Mouse (Mus musculus): ENCODE results near the gene Tubg1.
"Not testable (repeated sequence)": the region's sequence is repeated elsewhere in the genome, so short reads cannot be mapped to it uniquely, and the experiment has no call there.

Gene Tubg1

DNA sequence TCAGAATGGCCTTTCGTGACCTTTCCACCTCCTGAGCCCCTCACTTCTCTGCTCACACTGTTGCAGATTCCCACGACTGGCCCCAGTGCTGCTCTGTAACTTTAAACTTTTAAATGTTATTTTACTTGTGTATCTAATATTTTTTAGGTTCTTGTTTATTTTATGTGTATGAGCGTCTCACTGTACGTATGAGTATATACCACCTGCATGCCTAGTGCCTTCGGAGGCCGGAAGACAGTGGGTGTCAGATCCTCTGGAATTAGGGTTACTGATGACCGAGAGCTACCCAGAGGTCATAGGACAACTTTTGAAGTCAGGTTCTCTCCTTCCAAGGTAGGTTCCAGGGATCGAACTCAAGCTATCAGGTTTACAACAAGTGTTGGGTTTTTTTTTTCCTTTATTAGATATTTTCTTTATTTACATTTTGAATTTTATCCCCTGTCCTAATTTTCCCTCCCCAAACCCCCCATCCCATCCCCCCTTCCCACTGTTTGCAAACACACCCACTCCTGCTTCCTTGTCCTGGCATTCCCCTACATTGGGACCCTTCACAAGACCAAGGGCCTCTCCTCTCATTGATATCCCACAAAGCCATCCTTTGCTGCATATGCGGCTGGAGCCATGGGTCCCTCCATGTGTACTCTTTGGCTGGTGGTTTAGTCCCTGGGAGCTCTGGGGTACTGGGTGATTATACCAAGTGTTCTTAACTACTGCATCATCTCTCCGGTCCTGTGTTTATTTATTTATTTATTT is 22.7 kb downstream of the Tubg1 start:
- DNase-seq = no peak

DNA sequence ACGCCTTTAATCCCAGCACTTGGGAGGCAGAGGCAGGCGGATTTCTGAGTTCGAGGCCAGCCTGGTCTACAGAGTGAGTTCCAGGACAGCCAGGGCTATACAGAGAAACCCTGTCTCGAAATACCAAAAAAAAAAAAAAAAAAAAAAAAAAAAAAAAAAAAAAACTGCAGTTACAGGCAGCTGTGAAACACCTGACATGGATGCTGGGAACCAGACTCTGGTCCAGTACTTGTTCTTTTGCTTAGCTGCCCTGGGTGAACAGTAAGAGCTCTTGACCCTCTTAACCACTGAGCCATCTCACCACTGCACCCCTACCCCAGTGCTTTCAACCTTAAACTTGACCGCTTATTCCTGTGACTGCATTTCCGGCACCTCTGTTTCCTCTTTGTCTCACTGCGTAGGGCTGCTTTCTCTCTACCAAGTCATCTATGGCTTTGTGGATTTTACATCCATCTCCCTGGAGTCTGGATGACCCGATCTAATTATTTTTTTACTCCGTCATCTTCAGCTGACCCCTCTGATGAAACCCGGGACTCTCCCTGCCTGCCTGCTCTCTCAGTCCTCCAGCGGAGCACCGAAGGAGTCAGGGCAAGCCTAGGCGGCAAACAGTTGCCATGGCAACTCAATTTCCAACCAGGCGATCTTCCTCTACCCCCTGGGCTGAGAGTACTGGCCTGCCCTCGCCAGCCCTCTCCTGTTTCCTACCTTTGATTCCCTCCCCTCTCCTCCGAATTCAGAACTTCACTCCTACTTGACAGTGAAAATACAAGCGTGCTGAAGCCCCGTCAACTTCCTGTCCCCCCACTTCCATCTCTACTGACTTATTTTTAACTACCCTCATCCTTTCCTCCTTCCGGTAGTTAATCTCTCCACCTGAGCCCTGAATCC is 23.8 kb downstream of the Tubg1 start:
- DNase-seq = peak; percentile 79

DNA sequence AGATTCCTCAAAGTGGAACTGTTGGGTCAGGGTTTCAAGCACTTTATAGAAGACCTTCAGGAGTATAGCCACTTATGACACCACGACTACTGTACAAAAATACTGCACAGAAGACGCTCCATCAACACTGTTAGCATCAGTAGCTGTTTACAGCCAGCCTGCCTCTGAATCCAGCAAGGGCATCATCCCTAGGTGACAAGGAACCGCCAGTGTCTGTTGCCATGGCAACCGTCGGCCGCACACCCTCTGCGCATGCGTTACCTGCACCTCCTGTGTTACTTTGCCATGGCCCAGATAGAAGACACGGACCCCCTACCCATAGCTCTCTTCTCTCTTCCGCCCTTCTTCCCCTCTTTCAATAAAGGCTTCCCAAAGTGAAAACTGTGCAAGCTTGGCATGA is 26.6 kb downstream of the Tubg1 start:
- peak; percentile 56 for DNase-seq

DNA sequence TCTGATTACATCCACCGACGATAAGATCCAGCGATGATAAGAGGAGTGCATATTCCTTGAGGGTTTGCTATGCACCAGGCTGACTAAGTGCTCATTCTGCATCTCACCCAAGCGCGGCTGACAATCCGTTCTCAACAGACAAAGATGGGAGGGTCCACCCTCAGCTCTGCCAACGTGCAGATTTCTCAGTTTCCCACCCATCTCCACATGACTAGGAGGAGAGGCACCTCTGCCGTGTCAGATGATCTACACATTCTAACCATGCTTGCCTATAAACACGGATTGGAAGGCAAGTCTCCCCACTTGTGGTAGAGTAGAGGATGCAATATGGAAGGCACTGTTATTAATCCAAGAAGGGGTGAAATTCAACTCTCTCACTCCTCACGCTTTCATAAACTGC is 29.0 kb downstream of the Tubg1 start:
- DNase-seq = no peak

DNA sequence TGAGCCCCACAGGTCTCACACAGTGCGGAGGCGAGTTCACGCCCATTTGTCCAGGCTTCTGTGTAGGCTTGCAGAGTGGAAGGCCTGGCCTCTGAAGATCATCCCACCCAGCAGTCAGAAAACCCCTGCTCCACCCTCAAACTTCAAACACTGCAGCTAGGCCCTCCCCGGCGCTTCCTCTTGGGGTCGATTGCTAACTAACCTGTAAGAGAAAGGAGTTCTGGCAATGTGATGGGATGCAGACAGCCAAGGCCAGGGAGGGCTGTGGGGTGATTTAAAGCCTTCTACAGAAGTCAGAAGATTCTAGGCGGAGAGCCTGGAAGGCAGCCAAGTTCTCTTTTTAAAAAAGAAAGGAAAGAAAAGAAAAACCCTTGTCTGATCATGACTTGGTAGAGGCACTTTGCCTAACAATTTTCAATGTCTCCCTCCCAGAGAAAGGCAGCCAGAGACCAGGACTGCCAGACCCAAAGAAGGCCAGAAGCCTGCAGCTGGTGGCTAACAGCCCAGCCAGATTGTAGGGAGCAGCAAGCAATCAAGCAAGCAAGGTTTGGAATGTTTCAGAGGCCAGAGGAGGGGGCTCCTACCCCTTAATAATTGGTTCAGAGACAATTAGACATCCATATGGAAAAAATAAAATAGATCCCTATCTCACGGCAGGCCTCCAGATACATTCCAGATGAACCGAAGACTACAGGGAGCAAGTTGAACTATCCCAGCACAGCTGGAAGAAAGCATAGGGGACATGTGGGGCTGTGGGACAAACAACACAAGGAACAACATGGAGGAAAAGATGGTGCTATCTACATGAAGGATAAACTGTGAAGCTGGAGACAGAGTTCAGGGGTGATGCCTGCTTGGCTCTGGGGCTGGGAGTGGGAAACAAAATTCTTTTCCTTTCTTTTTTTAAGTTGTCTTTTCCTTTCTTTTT is 29.7 kb downstream of the Tubg1 start:
- DNase-seq = peak; percentile 38

DNA sequence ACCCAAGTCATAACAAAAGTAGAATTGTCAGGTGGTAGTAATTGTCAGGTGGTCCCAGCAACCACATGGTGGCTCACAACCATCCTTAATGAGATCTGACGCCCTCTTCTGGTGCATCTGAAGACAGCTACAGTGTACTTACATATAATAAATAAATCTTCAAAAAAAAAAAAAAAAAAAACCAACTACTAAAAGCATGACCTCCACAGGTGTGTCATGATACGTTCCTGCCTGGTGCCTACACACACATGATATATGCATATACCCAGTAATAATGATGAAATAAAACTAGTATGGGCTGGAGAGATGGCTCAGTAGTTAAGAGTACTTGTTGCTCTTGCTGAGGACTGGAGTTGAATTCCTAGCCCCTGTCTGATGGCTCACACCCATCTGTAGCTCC is 31.3 kb downstream of the Tubg1 start:
- no peak for DNase-seq

DNA sequence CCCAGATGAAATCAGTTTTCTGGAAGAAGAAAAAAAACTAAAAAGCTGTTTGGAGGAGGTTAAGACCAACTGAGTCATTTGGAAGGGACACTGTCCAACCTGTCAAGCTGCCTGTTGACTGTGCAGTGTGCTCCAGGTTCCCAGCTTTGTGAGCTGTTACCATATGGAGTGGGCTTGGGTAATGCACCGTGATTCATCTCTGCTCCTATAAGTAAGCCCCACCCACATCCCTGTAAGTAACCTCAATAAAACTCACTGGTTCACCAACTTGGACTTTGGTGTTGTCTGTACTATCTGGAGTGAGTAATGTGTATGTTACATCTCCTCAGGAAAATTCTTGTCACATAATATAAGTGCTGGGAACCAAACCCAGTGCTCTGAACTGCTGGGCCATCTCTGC is 33.1 kb downstream of the Tubg1 start:
- no peak for DNase-seq

DNA sequence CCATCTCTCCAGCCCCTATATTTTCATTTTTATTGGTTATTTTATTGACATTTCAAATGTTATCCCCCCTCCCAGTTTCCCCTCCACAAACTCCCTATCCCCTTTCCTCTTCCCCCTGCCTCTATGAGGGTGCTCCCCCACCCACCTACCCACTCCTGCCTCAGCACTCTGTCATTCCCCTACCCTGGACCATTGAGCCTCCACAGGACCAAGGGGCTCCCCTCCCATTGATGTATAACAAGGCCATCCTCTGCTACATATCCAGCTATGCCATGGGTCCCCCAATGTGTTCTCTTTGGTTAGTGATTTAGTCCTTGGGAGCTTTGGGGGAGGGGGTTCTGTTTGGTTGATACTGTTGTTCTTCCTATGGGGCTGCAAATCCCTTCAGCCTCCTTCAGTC is 34.9 kb downstream of the Tubg1 start:
- no peak for DNase-seq

DNA sequence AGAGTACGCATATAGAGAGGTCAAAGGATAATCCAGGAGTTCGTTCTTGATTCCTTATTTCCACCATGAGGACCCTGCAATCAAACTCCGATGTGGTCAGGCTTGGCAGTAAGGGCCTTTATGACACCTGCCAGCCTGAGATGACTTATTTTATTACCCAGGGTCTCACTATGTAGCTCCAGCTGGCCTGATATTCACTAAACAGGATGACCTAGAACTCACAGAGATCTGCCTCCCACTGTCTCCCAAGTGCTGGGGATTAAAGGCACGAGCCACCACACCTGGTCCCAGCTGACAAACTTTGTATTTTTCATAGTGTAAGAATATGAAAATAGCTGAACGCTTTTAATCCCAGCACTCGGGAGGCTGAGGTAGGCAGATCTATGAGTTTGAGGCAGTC is 35.4 kb downstream of the Tubg1 start:
- DNase-seq = no peak

DNA sequence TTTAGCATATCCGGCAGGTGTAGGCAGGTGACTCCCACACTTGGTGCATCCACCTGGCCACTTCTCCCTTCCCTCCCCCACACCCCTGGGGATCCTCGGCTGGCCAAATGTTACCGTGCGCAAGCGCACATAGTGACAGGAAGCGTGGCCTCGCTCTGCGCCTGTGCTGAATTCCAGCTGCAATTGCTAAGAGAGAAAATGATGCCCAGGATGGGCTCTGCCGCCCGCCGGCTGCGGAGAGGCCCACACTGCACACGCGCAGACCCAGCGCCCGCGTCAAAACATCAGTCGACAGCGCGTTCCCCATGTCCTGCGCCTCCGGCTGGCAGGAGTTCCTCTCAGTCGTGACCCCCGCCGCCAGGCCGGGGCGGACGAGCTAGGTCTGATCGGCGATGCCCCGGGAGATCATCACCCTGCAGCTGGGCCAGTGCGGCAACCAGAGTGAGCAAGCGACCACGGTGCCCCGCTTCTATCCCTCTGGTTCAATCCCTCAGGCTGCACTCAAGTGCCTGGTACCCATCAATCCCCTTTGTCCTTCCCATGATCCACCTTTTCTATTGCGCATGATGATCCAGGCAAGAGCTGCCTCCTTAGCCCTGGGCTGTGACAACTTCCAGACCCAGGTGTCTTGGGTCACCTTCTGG is 36.1 kb downstream of the Tubg1 start, which contains the start of gene Tubg2:
Tubg2 (plus strand) TSS at position 180 of the 644 bp plus-strand sequence.
- peak; percentile 86 for DNase-seq

DNA sequence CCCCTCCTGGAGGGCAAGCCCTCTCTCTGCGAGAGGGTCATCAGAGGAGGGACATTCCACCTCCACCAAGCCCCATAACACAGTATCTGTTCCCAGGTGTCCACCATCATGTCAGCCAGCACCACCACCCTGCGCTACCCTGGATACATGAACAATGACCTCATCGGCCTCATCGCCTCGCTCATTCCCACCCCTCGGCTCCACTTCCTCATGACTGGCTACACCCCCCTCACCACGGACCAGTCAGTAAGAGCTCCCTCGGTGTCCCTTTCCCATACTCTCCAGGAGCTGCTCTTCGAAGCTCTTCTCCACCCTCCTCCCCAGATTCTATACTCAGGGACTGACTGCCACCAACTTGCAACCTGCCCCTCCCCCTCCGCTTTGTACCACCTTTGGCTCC is 40.4 kb downstream of the Tubg1 start:
- DNase-seq = not testable (repeated sequence)

DNA sequence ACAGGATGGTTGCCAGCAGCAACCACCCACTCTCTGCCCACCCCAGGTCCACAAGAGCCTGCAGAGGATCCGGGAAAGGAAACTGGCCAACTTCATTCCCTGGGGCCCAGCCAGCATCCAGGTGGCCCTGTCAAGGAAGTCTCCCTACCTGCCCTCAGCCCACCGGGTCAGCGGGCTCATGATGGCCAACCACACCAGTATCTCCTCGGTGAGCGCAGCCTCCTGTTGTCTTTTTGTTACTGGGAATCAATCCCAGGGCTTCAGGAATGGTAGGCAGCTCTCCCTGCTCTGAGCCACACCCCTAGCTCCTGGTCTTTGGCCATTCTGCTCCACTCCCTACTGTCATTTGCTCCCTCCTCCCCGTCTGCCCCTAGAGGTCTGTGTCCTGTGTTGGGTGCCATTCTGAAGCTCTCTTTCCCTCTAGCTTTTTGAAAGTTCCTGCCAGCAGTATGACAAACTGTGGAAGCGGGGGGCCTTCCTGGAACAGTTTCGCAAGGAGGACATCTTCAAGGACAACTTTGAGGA is 41.3 kb downstream of the Tubg1 start:
- DNase-seq = not testable (repeated sequence)

DNA sequence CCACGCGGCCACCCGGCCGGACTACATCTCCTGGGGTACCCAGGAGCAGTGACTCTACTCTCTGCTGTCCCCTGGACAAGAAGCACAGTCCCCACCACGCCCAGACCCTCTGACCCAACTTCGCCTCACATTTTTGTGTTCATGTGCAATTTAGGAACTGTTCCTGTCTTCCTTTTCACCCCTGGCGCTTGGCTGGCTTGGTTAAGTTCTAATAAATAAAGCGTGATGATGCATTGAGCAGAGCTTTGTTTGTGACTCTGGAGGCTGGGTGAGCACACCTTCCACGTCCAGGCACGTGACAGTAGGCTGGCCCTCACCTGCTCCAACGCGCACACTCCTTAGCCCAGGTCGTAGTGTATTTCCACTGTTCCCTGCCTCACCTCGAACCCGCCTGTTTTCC is 41.8 kb downstream of the Tubg1 start:
- no peak for DNase-seq

DNA sequence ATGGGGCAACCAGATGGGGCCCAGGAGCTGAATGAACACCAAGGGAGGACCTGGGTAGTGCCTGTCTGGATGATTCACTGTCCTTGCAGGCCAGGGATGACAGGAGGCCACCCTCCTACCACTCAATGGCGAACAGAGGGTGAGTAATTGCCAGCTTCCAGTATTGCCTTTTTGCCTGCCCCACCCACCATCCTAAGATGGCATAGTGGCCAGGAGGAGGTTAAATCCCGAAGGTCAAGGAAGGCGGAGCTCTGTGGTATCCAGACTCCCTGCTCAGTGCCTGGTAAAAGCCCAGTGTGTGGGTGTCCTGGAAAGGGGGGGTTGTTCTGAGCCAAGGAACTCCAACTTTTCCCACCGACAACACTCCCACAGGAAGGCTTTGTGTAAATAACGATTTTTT is 42.6 kb downstream of the Tubg1 start:
- DNase-seq = no peak

DNA sequence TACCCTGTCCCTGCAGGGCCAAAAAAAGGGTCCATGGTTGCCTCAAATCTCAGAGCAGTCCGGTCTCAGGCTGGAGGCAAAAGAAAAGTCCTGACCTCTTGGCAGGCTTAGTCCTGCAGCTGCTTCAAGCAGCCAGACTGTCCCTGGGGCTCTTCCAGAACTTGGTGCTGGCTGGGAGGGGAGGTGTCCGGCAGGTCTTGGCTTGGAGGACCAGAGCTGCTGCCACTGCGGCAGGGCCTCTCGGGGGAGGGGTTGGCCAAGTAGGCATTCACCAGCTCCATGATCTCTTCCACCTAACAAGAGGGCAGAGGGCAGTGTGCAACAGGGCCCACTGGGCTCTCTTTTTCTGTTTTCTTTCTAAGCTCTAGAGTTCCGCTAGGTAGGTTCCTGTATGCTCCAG is 43.0 kb downstream of the Tubg1 start:
- DNase-seq = no peak

DNA sequence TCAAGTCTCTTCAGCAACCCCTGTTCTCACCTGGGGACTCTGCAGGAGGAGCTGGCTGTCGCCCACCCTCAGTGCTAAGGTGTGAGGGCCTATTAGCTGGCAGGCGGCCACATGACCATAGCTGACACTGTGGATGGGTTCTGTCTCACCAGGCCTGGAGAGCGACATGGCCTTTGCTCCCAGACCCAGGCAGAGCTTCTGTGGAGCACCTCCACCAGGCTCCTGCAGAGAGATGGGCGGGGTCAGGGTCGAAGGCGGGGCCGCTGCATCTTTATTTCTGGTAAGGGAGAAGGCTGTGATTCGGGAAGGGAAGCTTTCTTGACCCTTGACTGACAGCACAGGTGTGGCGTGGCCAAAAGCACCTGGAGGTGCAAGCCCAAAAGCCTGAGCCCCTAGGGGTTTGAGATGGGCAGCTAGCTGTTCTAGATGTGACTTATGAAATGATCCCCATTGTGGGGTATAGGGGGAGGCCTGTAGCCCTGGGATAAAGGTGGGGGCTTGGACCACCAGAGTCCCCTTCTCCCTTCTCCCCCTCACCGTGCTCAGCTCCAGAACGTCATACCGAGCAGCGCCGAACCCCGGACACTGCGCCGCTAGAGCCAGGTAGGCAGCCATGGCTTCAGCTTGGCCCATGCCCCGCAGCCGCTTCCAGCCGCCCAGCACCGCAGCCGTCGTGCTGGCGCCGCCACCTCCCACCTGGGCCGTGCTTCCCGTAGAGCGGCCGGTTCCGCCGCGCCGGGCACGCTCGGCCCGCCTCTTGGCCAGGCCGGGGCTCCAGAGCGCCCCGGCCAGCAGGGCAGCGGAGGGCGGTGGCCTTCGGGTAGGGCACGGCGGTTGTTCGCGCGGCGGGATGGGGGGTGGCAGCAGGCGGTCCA is 44.0 kb downstream of the Tubg1 start:
- DNase-seq = no peak

DNA sequence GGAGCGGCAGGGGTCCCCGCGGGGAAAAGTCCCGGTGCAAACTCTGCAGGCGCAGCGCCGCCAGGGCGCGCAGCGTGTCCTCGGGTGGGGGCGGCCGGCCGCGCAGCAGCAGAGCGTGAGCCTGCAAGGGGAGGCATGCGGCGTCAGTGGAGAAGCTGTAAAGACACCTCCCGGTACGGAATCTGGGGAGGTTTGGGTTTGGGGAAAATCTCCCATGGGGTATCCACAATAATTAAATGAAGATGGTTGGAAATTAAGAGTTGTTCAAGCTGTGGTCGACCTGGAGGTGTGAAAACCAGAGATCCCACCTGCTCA is 44.6 kb downstream of the Tubg1 start:
- no peak for DNase-seq

DNA sequence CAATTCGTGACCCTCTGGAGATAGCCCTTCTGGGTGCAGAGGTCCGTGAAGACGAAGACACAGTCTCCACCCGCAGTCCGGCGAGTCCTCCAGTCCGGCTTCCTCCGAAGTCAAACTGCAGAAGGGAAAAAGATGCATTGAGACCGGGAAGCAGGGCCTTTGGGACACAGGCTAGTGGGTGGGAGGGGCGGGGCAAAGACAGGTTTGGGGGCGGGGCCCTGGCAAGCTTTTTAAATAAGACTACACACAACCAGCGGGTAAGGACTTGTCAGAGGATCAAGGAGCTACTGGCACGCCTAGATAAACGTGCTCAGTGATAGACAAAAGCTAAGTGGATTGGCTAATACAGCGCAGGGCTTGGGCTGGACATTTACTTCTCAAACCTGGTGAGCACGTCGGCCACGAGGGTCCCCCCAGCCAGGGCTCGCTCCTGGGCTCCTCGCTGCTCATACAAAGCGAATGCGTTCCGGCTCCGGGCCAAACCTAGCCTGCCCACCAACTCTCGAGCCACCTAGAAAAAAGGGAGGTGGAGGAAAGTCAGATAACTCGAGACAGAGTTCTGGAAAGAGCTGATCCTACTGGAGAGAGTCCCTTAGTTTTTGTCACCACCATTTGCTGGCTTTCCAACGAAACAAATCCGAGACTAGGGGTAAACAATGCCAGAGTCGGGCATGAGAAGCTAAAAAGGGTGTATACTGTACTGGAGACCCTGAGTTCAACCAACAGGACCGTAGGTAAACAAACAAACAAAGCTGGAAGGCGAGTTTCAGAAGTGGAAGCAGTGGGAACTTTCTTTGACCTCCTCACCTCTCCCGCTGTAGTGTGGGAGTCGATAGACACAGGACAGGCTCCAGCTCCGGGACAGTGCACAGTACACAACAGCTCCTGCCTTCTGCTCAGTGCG is 45.2 kb downstream of the Tubg1 start:
- peak; percentile 42 for DNase-seq

DNA sequence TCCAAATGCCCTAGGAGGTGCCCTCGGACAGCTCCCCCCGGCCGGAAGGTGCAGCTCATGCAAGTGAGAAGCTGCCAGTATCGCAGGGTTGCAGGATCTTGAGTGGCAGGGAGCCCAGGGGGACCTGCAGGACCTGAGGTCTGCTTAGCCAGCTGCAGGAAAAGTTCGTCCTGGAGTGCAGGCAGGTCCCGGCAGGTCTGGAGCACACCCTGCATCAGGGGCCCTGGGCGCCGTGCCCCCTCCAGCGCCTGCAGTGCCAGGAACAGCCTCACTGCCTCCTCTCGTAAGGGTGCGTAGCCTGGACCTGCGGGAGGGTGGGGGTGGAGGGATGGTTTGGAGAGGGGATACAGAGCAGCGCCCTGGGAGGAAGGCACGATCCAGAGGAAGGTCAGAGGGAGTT is 46.6 kb downstream of the Tubg1 start:
- no peak for DNase-seq

DNA sequence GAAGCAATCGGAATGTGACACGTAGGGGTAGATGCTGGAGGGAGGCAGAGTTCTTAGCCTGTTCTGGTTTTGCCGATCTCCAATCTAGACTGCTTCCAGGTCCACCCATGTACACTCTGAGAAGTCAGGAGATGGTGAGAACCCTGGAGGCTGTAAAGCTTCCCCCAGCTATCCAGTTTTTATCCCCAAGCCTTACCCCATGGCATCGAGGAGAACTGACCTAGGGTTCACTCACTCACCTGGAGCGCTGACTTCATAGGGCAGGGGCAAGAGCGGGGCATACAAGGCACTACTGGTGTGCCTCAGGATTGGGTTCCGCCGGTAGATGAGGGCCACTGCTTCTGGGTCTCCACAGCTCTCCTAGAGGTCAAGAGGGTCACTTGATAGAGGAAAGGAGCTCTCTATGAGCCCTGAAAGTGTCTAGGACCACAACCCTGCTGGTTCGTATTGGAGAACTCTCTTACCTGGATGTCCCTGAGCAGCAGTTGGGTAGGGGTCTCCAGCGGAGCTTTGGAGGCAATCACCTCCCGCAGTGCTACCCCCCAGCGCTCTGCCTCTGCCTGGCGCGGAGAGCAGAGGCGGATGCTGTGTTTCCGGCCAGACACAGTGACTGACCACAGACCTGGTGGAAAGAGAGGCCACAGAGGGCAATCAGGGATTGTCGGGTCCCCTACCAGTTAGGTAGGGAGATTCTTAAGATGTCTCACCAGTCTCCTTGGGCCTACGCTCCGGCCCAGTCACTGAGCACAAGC is 47.6 kb downstream of the Tubg1 start:
- no peak for DNase-seq
